Mouse (Mus musculus) bone marrow, adult 2 months (tissue): ENCODE results near the gene Rbm14. TPM values are rescaled to one million over a fixed set of nuclear protein-coding genes. Genes with fewer than 3 reads are reported as not detected.
"Not testable (repeated sequence)": the region's sequence is repeated elsewhere in the genome, so short reads cannot be mapped to it uniquely, and the experiment has no call there.

ENCODE experiments used
- H3K27ac ChIP-seq: fragments of 200-500 bp; 2 replicates; pipeline ENCODE4 v1.5.1; 2012; ENCODE audit warnings: low read depth, mild to moderate bottlenecking, control low read depth, inconsistent platforms, low read length; ENCODE audit not compliant: control insufficient read depth, poor library complexity, insufficient read depth
- H3K4me1 ChIP-seq: fragments of 200-500 bp; 2 replicates; pipeline ENCODE4 v1.6.1; 2011; ENCODE audit warnings: low read length; ENCODE audit not compliant: control insufficient read depth, insufficient read depth
- H3K4me3 ChIP-seq: fragments of 200-500 bp; replicated peaks from 2 replicates; pipeline ENCODE3; 2011; ENCODE audit warnings: mild to moderate bottlenecking, low read depth, low read length, control low read depth; ENCODE audit not compliant: control insufficient read depth
- CTCF ChIP-seq: fragments of 200-500 bp; IDR thresholded peaks from 2 replicates; pipeline ENCODE4 v1.5.1; 2011; ENCODE audit warnings: low read length, control low read depth; ENCODE audit not compliant: control insufficient read depth, insufficient read depth
- POLR2A ChIP-seq: fragments of 200-500 bp; IDR thresholded peaks from 2 replicates; pipeline ENCODE4 v1.6.1; 2011; ENCODE audit warnings: low read depth, mild to moderate bottlenecking, control low read depth, low read length, borderline replicate concordance; ENCODE audit not compliant: control insufficient read depth
- WGBS: fragments of 180-500 bp; shearing (Covaris S2); methylation state at CpG from one replicate; pipeline ENCODE4 v1.1.7; 2018; 5-methylcytosine and 5-hydroxymethylcytosine counted together
- polyA plus RNA-seq: library from polyadenylated mRNA; stranded (reverse); fragments of >200 nt; gene quantifications from 2 replicates; pipeline ENCODE4 v1.2.4, GENCODE M21; 2011; ENCODE audit warnings: low replicate concordance; ENCODE audit not compliant: missing spikeins, insufficient read depth, insufficient read length

Gene Rbm14
- polyA plus RNA-seq, 1 experiment, result 38.2 TPM

- 91% methylated on average over 2 of the region's 2 CpGs for WGBS
- Histone ChIP-seq H3K27ac (no peak overlapping the region), H3K4me3 (no peak overlapping the region), H3K4me1 (no peaks in the 10 kb centered on the region; the same call in 1 of the 2 replicates)
- TF ChIP-seq POLR2A (no peak), CTCF (no peak)
Observed at GRCm38 (mm10) chr19:4786313-4786712, 25.1 kb downstream of the Rbm14 start.

- Histone ChIP-seq H3K4me3 (no peak overlapping the region), H3K27ac (no peak overlapping the region), H3K4me1 (no peaks in the 10 kb centered on the region)
- TF ChIP-seq POLR2A, result no peak
- no peak for TF ChIP-seq CTCF
- WGBS, result 57% methylated on average over 7 of the region's 7 CpGs
Observed at GRCm38 (mm10) chr19:4785206-4785605, 26.2 kb downstream of the Rbm14 start.

- H3K4me1 ChIP-seq, result no peaks in the 10 kb centered on the region
- 86% methylated on average over 2 of the region's 2 CpGs for WGBS
Observed at GRCm38 (mm10) chr19:4782891-4783290, 28.5 kb downstream of the Rbm14 start.

GRCm38 (mm10) chr19:4772785-4773184 is 38.6 kb downstream of the Rbm14 start:
- H3K4me1 ChIP-seq, result no peaks in the 10 kb centered on the region
- 85% methylated on average over 3 of the region's 3 CpGs for WGBS
- no peak overlapping the region for H3K4me3 ChIP-seq
- H3K27ac ChIP-seq, result no peak overlapping the region
- TF ChIP-seq CTCF (no peak), POLR2A (no peak)

More at GRCm38 (mm10) chr19:4782891-4783290, 28.5 kb downstream of the Rbm14 start:
- no peak for TF ChIP-seq POLR2A
- TF ChIP-seq CTCF, result no peak
- Histone ChIP-seq H3K27ac (no peak overlapping the region), H3K4me3 (no peak overlapping the region)

GRCm38 (mm10) chr19:4767507-4768148 is 43.8 kb downstream of the Rbm14 start:
- TF ChIP-seq POLR2A (no peak), CTCF (no peak)
- 87% methylated on average over 12 of the region's 12 CpGs for WGBS

GRCm38 (mm10) chr19:4762876-4763275 is 48.6 kb downstream of the Rbm14 start:
- no peak overlapping the region for H3K4me3 ChIP-seq
- no peak for TF ChIP-seq POLR2A
- no peak for TF ChIP-seq CTCF
- WGBS, result 63% methylated on average over 1 of the region's 1 CpGs
- no peak overlapping the region for H3K27ac ChIP-seq
- no peaks in the 10 kb centered on the region for H3K4me1 ChIP-seq

More at GRCm38 (mm10) chr19:4767507-4768148, 43.8 kb downstream of the Rbm14 start:
- no peaks in the 10 kb centered on the region for H3K4me1 ChIP-seq
- H3K4me3 ChIP-seq, result no peak overlapping the region
- H3K27ac ChIP-seq, result no peak overlapping the region

- not testable (repeated sequence) for H3K4me3 ChIP-seq
- WGBS, result 78% methylated on average over 8 of the region's 8 CpGs
Observed at GRCm38 (mm10) chr19:4760544-4760943, 50.9 kb downstream of the Rbm14 start.

GRCm38 (mm10) chr19:4756921-4757320 is 54.5 kb downstream of the Rbm14 start:
- WGBS, result 10% methylated on average over 9 of the region's 9 CpGs
- no peaks in the 10 kb centered on the region; the same call in 1 of the 2 replicates for H3K4me1 ChIP-seq
- no peak overlapping the region for H3K27ac ChIP-seq
- peak overlapping the region; percentile 76 for H3K4me3 ChIP-seq
- no peak for TF ChIP-seq CTCF
- no peak for TF ChIP-seq POLR2A

More at GRCm38 (mm10) chr19:4760544-4760943, 50.9 kb downstream of the Rbm14 start:
- not testable (repeated sequence) for H3K4me1 ChIP-seq, H3K27ac ChIP-seq
